ENCODE assay signal across 15 mouse cellular contexts in genomic region chr17:12048695-12049490, GRCm38 (mm10).
DNase-seq lines count a peak whose midpoint lies in the region; ATAC-seq and TF ChIP-seq lines count a peak whose summit lies in the region.
"Had no signal": no experiment of that assay in that cellular context is flagged by ENCODE, and none has a peak within 500 bp of the region (broad histone marks: within the 10 kb centered on the region; RNA-seq: fewer than 3 reads in every experiment).

No protein-coding gene starts in this region.

- WGBS in midbrain, embryonic 14.5 days = 75% methylated on average over 9 of the region's 9 CpGs
- WGBS in midbrain, postnatal 0 days = 69% methylated on average over 9 of the region's 9 CpGs

- H3K4me2 ChIP-seq in midbrain, embryonic 14.5 days (ENCODE audit: low read length) = no peak overlapping the region
- H3K4me2 ChIP-seq in midbrain, postnatal 0 days (ENCODE audit: low read depth, low read length, poor library complexity, severe bottlenecking) = no peak overlapping the region
- H3K4me2 ChIP-seq: embryonic facial prominence, embryonic 13.5 days; forebrain, embryonic 15.5 days; lung, embryonic 15.5 days had no signal

- H3K4me1 ChIP-seq in midbrain, embryonic 14.5 days (ENCODE audit: control insufficient read depth, insufficient read depth, low read length) = no peaks in the 10 kb centered on the region
- H3K4me1 ChIP-seq in midbrain, postnatal 0 days (ENCODE audit: insufficient read depth, low read length) = no peaks in the 10 kb centered on the region
- H3K4me1 ChIP-seq: megakaryocyte, embryonic 14.5 days had no signal

- no peaks in the 10 kb centered on the region for H3K9me3 ChIP-seq in midbrain, embryonic 14.5 days (ENCODE audit: control insufficient read depth, low read length)
- no peaks in the 10 kb centered on the region for H3K9me3 ChIP-seq in midbrain, postnatal 0 days (ENCODE audit: low read length)
- H3K9me3 ChIP-seq: embryonic facial prominence, embryonic 13.5 days; forebrain, embryonic 15.5 days; lung, embryonic 15.5 days had no signal

- H3K9ac ChIP-seq in midbrain, embryonic 14.5 days (replicated peaks; ENCODE audit: low read length) = no peak overlapping the region
- H3K9ac ChIP-seq in midbrain, postnatal 0 days (replicated peaks; ENCODE audit: low read length, poor library complexity, severe bottlenecking) = no peak overlapping the region
- H3K9ac ChIP-seq: embryonic facial prominence, embryonic 13.5 days; forebrain, embryonic 15.5 days; lung, embryonic 15.5 days had no signal

- peak; percentile 11 for DNase-seq in gastrocnemius, adult 18-20 months (ENCODE audit: low spot score)
- DNase-seq in gastrocnemius, postnatal 25 days = no peak
- peak; percentile 40 for DNase-seq in midbrain, embryonic 14.5 days
- no peak for DNase-seq in midbrain, postnatal 0 days (ENCODE audit: low spot score)
- DNase-seq in adrenal gland, postnatal 14 days = peak; percentile 83
- peak; percentile 48 for DNase-seq in testis, postnatal 14 days (ENCODE audit: low spot score)
- DNase-seq in urinary bladder, postnatal 25 days (ENCODE audit: low spot score) = no peak
- DNase-seq: gastrocnemius, adult 2 months; kidney, adult 8-10 months; thymus, postnatal 25 days had no signal

- TF ChIP-seq CTCF in midbrain, postnatal 0 days (IDR thresholded peaks at IDR 0.05) = no peak

- H3K27ac ChIP-seq in midbrain, embryonic 14.5 days (replicated peaks; ENCODE audit: low read depth, low read length) = no peak overlapping the region
- H3K27ac ChIP-seq in midbrain, postnatal 0 days (ENCODE audit: low read depth, low read length) = no peak overlapping the region
- H3K27ac ChIP-seq: embryonic facial prominence, embryonic 13.5 days; forebrain, embryonic 15.5 days; gastrocnemius, adult 2 months; lung, embryonic 15.5 days had no signal

- H3K4me3 ChIP-seq in midbrain, embryonic 14.5 days (replicated peaks; ENCODE audit: low read depth, low read length) = no peak overlapping the region
- no peak overlapping the region for H3K4me3 ChIP-seq in midbrain, postnatal 0 days (ENCODE audit: low read depth, low read length)
- H3K4me3 ChIP-seq: embryonic facial prominence, embryonic 13.5 days; forebrain, embryonic 15.5 days; gastrocnemius, adult 2 months; lung, embryonic 15.5 days; megakaryocyte, embryonic 14.5 days had no signal

- no peaks in the 10 kb centered on the region for H3K27me3 ChIP-seq in midbrain, embryonic 14.5 days (ENCODE audit: control insufficient read depth, insufficient read depth, low read length)
- no peaks in the 10 kb centered on the region for H3K27me3 ChIP-seq in midbrain, postnatal 0 days (ENCODE audit: insufficient read depth, low read length)
- H3K27me3 ChIP-seq: forebrain, embryonic 15.5 days; lung, embryonic 15.5 days had no signal

- H3K36me3 ChIP-seq in midbrain, embryonic 14.5 days (ENCODE audit: control insufficient read depth, insufficient read depth, low read length) = no peaks in the 10 kb centered on the region
- no peaks in the 10 kb centered on the region for H3K36me3 ChIP-seq in midbrain, postnatal 0 days (ENCODE audit: insufficient read depth, low read length)
- H3K36me3 ChIP-seq: embryonic facial prominence, embryonic 13.5 days; forebrain, embryonic 15.5 days; lung, embryonic 15.5 days had no signal

- no peak for ATAC-seq in midbrain, embryonic 14.5 days (ENCODE audit: low FRiP score, low TSS enrichment)
- no peak for ATAC-seq in midbrain, postnatal 0 days (ENCODE audit: low FRiP score)
- ATAC-seq: activated CD4-positive, CD25-positive, alpha-beta regulatory T cell, adult 4 months; forebrain, embryonic 15.5 days had no signal

Comparison
In these comparisons a context has a peak if more than half of its experiments do, and no peak if none do; other contexts are left out.
1. DNase-seq: peak in gastrocnemius, adult 18-20 months (single experiment), midbrain, embryonic 14.5 days (single experiment), adrenal gland, postnatal 14 days (single experiment) and testis, postnatal 14 days (single experiment); none in gastrocnemius, postnatal 25 days (single experiment), midbrain, postnatal 0 days (single experiment) and urinary bladder, postnatal 25 days (single experiment).